Mouse (Mus musculus) lung, postnatal 10 days (tissue): ENCODE measurements around the gene Trappc6b.

Experiments used
- DNase-seq: peaks from one replicate; pipeline ENCODE4 v3.0.0; 2021

Gene Trappc6b

DNA sequence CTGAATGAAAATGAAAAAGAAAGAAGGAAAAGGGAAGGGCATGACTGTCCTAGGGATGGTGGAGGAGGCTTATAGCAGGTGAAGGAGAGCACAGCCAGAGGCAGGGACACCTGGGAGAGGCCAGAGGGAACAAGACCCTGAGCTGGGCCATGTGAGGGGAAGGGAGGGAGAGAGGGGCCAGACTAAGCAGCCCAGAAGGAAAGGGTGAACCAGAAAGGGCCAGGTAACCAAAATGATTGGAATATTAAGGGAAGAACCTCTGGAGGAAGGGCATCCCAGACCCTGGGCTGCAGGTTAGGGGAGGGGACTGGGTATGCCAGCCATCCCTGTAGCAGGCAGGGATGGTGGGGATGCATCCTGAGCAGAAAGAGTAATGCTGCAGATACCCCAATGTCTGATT lies 7.3 kb downstream of the Trappc6b start:
- no peak for DNase-seq

DNA sequence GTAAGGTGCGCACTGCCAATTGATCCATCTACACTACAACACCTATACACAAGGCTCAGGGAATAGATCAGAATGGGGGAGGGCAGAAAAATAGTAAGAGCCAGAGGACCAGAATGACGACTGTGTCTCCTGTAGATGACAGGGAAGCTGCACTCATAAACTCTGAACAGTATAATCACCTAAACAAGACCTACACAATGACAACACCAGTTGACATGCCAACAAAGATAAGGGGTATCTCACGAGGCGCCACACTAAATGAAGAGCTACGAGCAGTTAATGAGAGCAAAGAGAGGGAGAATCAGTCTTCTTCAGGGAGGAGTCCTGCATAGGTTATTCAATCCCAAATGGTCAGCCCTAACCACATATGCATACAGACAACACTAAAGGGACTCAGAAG lies 8.1 kb downstream of the Trappc6b start:
- no peak for DNase-seq

DNA sequence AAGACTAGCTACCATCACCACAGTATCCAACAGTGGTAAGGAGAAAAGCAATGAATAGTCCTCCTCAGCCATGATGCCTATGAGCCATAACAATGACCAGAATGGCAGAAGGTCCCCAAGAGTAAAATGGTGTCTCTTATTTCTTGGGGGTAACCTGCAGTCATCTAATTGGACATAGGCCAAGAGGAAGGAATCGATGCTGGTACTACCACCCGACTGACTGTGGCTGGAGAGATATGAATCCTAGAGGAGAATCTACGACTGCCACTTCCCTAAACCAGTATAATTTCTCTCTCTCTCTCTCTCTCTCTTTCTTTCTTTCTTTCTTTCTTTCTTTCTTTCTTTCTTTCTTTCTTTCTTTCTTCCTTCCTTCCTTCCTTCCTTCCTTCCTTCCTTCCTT lies 8.8 kb downstream of the Trappc6b start:
- no peak for DNase-seq

DNA sequence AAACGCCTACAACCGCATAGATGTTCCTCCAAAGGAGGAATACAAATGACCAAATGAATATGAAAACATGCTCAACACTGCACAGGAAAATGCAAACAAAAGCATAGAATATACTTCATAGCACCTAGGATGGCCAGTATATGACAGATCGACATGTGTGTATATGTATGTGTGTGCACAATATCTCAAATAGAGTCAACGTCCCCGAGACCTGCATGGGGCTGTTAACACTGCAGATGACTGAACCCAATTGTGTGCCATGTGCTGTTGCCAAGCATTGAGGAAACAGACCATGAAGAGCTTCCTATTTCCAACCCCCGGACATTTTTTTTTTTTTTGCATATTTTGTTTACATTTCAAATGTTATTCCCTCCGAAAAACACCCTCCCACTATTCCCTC lies 20.4 kb downstream of the Trappc6b start:
- no peak for DNase-seq

DNA sequence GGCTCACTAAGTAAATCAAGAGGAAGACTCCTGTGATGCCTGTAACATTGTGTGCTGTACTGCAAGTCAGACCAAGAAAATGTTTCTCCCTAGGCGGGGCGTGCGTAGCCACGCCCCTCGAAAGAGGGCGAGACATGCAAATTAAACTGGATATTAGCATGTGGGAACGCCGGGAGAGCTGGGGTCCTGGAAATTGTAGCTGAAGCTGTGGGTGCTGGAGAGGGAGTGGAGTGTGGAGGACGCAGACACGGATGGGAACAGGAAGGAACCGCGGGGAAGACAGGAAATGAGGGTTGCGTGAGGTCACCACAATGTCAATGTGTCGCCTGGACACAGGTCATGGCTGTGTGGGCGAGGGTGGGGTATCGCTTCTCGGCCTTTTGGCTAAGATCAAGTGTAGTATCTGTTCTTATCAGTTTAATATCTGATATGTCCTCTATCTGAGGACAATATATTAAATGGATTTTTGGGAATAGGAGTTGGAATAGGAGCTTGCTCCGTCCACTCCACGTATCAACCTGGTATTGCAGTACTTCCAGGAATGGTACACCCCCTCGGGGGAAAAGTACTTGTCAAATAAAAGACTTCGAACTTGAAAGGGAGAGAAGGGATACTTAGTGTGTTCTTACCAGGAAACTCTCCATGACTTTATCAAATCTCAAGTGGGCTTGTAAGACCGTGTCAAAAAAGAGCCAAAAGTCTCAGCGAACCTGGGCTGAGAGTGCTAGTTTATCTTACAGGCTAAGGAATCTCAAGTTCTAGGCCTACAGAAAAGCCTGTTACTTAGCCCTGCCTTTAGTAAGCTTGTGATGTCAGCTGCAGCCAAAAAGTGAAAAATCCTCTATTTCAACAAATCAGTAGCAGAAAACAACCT lies 21.1 kb downstream of the Trappc6b start:
- DNase-seq, result peak; percentile 75

DNA sequence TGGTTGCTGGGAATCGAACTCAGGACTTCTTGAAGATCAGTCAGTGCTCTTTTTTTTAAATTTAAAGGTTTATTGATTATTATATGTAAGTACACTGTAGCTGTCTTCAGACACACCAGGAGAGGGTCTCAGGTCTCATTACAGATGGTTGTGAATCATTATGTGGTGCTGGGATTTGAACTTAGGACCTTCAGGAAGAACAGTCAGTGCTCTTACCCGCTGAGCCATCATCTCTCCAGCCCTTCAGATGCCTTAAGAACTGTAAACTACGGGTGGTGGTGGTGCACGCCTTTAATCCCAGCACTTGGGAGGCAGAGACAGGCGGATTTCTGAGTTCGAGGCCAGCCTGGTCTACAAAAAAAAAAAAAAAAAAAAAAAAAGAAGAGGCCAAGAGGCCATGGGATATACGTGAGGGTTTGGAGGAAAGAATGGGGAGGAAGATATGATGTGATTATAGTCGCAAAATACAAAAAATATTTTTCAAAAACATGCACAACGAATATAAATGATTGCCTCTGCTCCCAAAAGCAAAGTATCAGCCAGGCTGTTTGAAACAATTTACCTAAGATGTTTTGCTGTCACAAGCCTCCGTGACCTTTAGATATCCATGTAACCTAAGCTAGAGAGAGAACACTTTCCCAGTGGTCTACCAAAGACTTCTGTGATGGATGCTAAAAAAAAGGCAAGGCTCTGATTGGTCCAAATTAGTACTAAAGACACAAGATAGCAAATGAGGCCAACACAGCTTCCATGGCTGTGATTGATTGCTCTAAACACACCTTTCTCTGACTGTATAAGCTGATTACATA lies 21.9 kb downstream of the Trappc6b start:
- no peak for DNase-seq

DNA sequence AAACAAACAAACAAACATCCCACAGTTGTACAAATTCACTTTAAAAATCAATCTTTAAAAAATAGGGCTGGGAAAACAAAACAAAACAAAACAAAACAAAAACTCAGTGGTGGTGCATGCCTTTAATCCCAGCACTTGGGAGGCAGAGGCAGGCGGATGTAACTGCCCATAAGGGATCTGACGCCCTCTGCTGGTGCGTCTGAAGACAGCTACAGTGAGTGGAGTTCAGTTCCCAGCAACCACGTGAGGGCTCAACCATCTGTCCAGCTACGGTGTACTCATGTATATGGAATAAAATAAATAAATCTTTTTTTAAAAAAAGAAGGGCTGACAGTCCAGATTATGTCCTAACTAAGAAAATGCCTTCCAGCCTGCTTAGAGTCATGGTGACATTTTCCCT lies 29.2 kb downstream of the Trappc6b start:
- DNase-seq, result no peak

DNA sequence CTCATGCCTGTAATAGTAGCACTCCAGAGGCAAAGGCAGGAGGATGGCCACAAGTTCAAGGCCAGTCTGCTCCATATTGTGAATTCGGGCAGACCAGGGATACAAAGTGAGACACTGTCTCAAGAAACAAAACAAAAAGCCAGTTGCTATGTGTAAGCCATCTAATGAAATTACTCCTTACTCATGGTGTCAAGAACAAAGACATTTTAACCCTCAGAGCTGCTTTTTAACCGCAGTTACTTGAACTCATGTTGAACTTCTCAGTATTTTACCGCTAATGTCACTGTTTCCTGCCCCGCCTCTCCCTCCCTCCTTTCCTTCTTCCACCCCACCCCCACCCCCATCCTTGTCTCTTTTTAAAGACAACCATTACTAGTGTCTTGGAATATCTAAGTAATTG lies 40.0 kb downstream of the Trappc6b start:
- no peak for DNase-seq

DNA sequence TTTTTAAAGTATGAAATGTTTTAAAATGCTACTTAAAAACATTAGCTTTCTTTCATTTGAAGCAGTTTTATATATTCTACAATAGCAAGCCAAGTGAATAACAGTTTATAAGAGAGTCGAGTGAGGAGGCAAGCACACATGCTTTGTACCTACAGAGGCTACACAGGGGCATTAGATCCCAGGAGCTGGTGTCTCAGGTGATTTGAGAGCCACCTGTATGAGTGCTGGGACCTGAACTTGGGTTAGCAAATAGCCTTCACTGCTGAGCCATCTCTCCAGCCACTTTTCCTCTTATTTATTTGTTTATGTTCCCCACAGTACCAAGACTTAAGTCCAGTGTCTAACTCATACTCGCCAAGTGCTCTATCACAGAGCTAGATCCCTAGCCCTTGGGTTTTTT lies 41.4 kb downstream of the Trappc6b start:
- no peak for DNase-seq

DNA sequence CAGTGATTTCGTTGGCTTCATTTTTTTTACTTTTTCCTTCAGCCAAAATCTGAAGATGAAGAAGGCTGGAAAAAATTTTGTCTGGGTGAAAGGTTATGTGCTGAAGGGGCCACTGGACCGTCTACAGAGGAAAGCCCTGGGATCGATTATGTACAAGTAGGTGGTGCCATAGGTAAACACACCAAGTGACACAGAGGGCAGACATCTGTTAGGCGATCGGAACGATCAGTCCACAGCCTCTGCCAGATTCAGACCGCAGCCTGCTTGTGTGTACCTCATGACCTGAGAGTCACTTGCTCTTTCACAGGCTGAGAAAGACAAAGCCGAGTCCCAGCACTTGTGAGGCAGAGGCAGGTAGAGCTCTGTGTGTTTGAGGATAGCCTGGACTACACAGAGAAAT lies 43.3 kb downstream of the Trappc6b start:
- DNase-seq, result no peak

DNA sequence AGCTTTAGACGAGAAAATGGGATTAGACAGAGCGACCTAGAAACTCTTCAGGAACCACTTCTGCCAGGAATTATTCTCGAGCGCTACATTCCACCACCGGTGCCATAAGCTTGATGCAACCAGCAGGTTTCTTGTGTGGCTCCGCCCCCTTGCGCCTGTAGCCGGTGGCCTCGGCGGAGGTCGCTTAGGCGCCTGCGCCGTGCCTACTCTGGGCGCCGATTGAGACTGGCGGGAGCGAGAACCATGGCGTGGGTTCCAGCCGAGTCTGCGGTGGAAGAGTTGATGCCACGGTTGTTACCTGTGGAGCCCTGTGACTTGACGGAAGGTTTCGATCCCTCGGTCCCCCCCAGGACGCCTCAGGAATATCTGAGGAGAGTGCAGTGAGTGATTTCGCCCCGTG lies 48.0 kb downstream of the Trappc6b start, which contains the start of gene Gemin2:
Gemin2 (plus strand) TSS at position 160 of the 400 bp plus-strand sequence.
- DNase-seq, result peak; percentile 95

DNA sequence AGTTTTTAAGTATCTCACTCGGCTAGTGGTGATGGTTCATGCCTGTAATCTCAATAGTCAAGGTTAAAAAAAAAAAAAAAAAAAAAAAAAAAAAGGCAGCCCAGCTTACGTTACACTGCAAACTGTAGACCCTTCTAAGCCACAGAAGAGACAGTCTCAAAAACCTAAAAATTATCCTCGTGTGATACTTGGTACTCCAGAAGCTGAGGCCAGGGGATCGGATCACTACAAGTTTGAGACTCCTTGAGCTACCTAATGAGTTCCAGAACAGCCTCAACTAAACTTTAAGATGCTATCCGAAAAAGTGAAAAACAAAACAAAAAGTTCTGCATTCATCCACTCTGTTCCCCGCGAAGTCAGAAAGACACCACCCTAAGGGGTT lies 48.6 kb downstream of the Trappc6b start:
- DNase-seq, result no peak

DNA sequence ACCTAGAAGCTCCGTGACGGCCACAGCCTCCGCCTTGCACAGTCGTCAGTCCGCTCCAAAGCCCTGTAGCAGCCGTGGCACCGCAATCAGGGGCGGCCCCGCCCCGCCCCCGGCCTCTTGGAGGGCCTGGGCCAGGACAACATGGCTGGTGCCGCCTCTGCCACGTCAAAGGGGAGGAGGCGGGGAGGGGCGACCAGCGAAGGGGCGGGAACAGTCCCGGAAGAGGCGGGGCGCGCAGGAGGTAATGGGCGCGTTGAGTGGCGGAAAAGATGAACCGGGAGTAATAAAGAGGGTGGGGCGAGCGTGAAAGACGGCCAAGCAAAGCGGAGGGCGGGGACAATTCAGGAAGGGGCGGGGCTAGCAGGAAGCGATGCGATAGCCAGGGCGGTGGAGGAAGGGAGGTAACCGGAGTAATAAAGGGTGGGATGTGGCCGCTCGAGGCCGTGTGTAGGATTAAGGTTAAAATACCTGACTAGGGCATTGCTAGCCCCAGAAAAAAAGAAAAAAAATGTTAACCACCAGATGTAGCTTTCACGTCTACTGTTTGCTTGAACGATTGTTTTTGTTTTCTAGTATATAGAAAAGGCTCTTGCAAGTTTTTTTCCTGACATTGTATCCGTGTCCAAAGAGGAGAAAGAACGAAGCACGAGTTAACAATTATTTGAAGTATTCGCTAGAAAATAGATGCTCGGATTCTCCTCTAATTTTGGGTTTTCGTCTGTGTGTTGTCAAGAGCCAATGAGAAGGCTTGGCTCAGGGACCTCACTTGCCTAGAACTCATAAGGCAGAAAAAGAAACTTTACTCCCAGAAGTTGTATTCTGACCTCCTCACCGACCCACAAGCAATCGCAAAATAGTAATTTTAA lies 49.2 kb downstream of the Trappc6b start, which contains the start of gene Sec23a:
Sec23a (minus strand) TSS at position 174 of the 866 bp plus-strand sequence.
- DNase-seq, result peak; percentile 100

DNA sequence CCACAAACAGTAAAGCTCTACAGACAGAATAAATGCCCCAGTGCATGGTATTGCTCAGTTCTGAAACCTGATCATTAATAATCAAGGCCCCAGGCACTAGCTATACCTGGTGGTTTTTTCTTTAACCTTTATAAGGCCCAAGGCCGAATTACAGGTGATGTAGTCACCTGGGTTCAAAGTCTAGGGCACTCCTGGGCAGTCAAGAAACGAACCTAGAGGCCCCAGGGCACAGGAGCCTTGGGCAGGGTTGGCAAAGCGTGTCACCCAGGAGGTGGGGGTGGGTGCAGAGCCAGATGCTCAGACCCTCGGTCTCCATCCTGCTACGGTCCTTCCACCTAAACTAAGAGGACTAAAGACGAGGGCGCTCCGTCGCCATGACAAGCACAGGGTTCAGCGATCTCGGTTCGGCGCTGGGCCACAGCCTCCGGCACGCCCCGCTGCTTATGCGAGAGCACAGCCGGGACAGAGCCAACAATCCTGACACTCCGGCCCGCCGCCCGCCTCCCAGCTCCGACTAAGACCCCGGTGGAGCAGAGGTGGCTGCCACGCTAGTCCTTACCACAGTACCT lies 49.9 kb downstream of the Trappc6b start:
- DNase-seq, result no peak

DNA sequence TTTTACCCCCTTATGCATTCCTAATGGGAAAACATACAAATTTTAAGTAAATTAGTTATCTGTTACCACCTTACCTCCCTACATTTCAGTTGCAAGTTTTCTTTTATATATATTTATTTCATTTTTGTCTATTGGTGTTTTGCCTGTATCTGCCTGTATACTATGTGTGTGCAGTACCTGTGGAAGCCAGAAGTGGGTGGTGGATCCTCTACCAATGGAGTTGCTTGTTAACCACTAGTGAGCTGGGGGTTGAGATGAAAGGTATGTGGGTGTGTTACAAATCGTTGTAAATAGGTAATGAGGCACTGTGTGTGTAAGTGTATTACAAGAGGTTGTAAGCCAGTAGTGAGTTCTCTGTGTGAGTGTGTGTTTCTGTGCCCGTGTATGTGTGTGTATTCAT lies 50.8 kb downstream of the Trappc6b start:
- peak; percentile 28 for DNase-seq
